Mouse (Mus musculus): ENCODE measurements at regions not wholly inside any gene's neighbourhood (a gene's known extent, or its start where the extent isn't known, plus 50 kb on each side); places are given as distances from the start of the nearest gene placed in this dataset.

DNA sequence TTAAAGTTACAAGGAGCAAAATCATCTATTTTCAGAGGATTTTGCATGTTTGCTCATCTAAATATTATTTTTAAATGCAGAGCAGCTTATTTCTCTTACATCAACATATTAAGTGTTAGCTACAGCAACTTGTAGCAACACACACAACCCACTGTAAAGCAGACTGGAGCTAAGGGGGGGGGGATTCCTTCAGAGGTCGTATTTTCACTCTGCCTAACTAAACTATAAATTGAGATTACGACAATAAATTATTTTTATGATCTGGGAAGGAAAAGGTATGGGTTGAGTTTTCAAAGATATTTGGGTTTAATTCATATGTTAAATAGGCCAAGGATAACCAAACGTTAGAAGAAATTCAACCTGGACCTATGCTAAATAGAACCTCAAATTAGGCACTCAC is 70.4 kb upstream of the BC052040 start:
- no peak for TF ChIP-seq POLR2A (IDR thresholded peaks at IDR 0.05; ENCODE audit: insufficient read length, low read depth)
- no peak for TF ChIP-seq TCF12 (IDR thresholded peaks at IDR 0.05; ENCODE audit: insufficient read depth, poor library complexity, severe bottlenecking)
- no peak for TF ChIP-seq USF1 (IDR thresholded peaks at IDR 0.05; ENCODE audit: low read depth)
- TF ChIP-seq MYOD1 (IDR thresholded peaks at IDR 0.05; ENCODE audit: control insufficient read depth in 1 of 3, insufficient read length in 2 of 3, low read depth in 2 of 3): no peak
- TF ChIP-seq MYOG (IDR thresholded peaks at IDR 0.05; ENCODE audit: control insufficient read depth in 1 of 3, insufficient read depth in 1 of 3, insufficient read length in 2 of 3, low read depth in 2 of 3): no peak
- no peak for TF ChIP-seq CEBPB (IDR thresholded peaks at IDR 0.05; ENCODE audit: insufficient read depth, poor library complexity, severe bottlenecking)
- no peak for TF ChIP-seq E2F4 (IDR thresholded peaks at IDR 0.05; ENCODE audit: insufficient read depth)
- no peak for TF ChIP-seq SRF (IDR thresholded peaks at IDR 0.05; ENCODE audit: control insufficient read depth, insufficient read length, low read depth)
- no peak for TF ChIP-seq MAX (IDR thresholded peaks at IDR 0.05; ENCODE audit: low read depth)
- TF ChIP-seq POLR2AphosphoS2 (IDR thresholded peaks at IDR 0.05; ENCODE audit: insufficient read length, low read depth): no peak
- no peak for TF ChIP-seq REST (IDR thresholded peaks at IDR 0.05; ENCODE audit: insufficient read depth, insufficient read length)
- no peak for TF ChIP-seq TCF3 (IDR thresholded peaks at IDR 0.05; ENCODE audit: insufficient read length, low read depth)

Data from myocyte (in vitro differentiated cells).